Mouse (Mus musculus): ENCODE data around the gene Shisa9.

GRCm38 (mm10) chr16:11983616-11984270 lies at the start of gene Shisa9:
- no peak for TF ChIP-seq CTCF (IDR thresholded peaks at IDR 0.05; ENCODE audit: low read depth)
- TF ChIP-seq EP300 (optimal IDR thresholded peaks at IDR 0.05): no peak

Data from stomach, postnatal 0 days (tissue).